Comparison of ENCODE assay signal across 1 mouse cellular context in the genomic region with DNA sequence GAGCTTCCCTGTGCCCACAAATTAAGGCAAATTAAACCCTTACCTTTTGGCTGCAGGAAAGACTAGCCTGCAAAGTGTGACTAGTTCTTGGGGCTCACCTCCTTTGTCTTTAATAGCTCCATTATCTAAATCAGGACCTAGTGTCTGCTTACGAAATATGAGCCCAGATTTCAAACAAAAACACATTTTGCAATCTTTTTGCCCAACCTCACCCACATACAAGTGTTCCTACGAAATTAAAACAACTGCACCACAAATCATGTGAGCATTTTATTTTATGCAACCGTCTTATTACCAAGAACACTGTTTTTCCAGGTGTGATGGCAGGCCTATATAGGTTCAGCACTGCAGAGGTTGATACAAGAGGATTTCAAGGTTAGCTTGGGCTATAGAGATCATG.
TF ChIP-seq lines count a peak whose summit lies in the region.

No protein-coding gene starts in this region.

TF ChIP-seq in CH12.LX, 34 proteins besides CTCF, POLR2A, EP300 and RAD21:
- TF ChIP-seq KAT2A (IDR thresholded peaks at IDR 0.05; ENCODE audit: insufficient replicate concordance, low read length): no peak
- no peak for TF ChIP-seq USF2 (conservative IDR thresholded peaks at IDR 0.05; ENCODE audit: low read depth, low read length)
- no peak for TF ChIP-seq GABPA (IDR thresholded peaks at IDR 0.05; ENCODE audit: insufficient replicate concordance, low read depth, low read length)
- no peak for TF ChIP-seq CHD1 (IDR thresholded peaks at IDR 0.05; ENCODE audit: low read depth, low read length)
- no peak for TF ChIP-seq TCF12 (IDR thresholded peaks at IDR 0.05; ENCODE audit: low read depth, low read length)
